Mouse (Mus musculus): ENCODE measurements around the gene Map3k10.

DNA sequence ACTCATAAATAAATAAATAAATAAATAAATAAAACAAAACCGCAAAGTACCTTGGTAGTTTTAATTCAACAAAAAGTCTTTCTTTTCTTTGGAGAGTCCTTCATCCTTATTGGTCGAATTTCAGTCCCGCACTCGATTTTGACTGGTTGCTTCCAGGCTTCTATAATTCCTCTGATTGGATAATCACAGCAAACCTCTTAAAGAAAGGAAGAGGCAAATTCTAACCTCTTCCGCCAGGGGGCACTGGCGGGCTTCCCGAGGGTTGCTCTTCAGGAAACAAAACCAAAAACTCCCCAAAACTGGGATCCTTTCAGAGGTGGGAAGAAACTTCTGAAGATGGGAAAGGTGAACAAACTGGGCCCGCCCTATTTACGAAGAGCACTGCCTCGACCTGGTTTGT is 23.4 kb downstream of the Map3k10 start:
- TF ChIP-seq POLR2A (IDR thresholded peaks at IDR 0.05; ENCODE audit: low read depth, low read length): no peak
- TF ChIP-seq CTCF (conservative IDR thresholded peaks at IDR 0.05; ENCODE audit: insufficient read depth, insufficient read length, low read depth, low read length): peak; percentile 69

Data from kidney, adult 2 months (tissue).